Mouse (Mus musculus): ENCODE data around the gene Kif14. TPM values are rescaled to one million over a fixed set of nuclear protein-coding genes. Genes with fewer than 3 reads are reported as not detected.

Kif14 gene
- polyA plus RNA-seq, 1 experiment from 2014 or later, result 0.99 TPM

DNA sequence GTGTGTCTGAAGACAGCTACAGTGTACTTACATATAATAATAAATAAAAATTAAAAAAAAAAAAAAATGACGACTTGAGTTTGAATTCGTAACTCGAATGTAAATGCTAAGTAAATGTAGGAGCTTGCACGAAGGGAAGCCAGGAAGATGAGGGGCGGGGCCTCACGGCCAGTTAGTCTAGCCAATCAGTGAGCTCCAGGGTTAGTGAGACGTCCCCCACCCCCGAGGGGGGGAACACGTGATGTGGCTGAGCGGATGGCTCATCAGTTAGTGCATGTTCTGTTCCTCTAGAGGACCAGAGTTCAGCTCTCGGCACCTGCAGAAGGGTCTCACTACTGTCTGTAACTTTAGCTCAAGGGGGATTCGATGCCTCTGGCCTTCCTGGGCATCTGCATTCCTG, 91.3 kb downstream of the Kif14 start:
- WGBS, result 94% methylated on average over 12 of the region's 12 CpGs
- H3K4me3 ChIP-seq (ENCODE audit: low read depth, low read length), result no peak overlapping the region

DNA sequence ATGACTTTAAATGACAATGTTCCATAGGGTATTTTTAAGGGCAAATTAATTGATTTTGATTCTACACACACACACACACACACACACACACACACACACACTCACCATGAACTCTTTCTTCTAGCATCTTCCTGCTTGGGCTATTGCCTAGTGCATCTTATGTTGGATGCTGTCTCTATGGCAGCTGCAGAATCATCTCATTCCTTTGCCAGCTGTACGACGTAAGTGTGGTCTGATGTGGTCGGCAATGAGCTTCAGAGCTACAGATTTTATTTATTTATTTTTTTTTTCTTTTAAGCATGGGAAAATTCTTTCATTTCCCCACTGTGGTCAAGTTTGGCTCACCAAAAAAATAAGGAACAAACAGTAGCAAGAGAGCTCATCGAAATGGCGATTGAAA, 92.6 kb downstream of the Kif14 start:
- no peak for ATAC-seq (ENCODE audit: low read depth)
- Histone ChIP-seq H3K4me2 (ENCODE audit: low read depth, low read length) (no peak overlapping the region), H3K9me3 (ENCODE audit: control insufficient read depth, low read length) (no peaks in the 10 kb centered on the region), H3K27me3 (ENCODE audit: control insufficient read depth, insufficient read depth, low read length) (no peaks in the 10 kb centered on the region), H3K4me3 (ENCODE audit: low read depth, low read length) (no peak overlapping the region), H3K4me1 (ENCODE audit: control insufficient read depth, insufficient read depth, low read length) (no peaks in the 10 kb centered on the region), H3K9ac (replicated peaks; ENCODE audit: low read depth, low read length) (no peak overlapping the region), H3K36me3 (ENCODE audit: control insufficient read depth, insufficient read depth, low read length) (no peaks in the 10 kb centered on the region), H3K27ac (ENCODE audit: low read depth, low read length) (no peak overlapping the region)
- WGBS, result 74% methylated on average over 5 of the region's 5 CpGs

More for the DNA sequence above, 91.3 kb downstream of the Kif14 start:
- no peak for ATAC-seq (ENCODE audit: low read depth)
- no peak overlapping the region for H3K9ac ChIP-seq (replicated peaks; ENCODE audit: low read depth, low read length)
- H3K4me2 ChIP-seq (ENCODE audit: low read depth, low read length), result no peak overlapping the region
- no peaks in the 10 kb centered on the region for H3K27me3 ChIP-seq (ENCODE audit: control insufficient read depth, insufficient read depth, low read length)
- no peaks in the 10 kb centered on the region for H3K9me3 ChIP-seq (ENCODE audit: control insufficient read depth, low read length)
- H3K4me1 ChIP-seq (ENCODE audit: control insufficient read depth, insufficient read depth, low read length), result no peaks in the 10 kb centered on the region
- H3K27ac ChIP-seq (ENCODE audit: low read depth, low read length), result no peak overlapping the region
- no peaks in the 10 kb centered on the region for H3K36me3 ChIP-seq (ENCODE audit: control insufficient read depth, insufficient read depth, low read length)

DNA sequence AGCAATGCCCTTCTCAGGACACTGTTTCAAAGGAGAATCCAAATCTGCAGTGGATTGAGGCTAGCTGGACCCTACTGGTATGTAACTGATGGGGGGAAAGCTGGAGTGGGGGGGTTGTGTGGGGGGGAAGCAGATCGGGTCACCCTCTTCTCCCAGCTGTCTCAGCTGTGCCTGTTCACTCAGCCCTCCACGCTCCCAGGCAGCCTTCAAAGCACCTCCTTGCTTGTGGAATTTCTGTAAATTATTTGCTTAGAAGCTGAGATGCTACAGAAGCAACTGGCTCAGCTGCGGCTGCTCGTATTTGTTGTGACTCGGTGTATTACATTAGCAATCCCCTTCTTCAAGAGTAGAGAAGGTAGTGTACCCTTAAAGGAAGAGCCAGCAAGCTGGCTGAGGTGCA, 93.1 kb downstream of the Kif14 start:
- no peak overlapping the region for H3K27ac ChIP-seq (ENCODE audit: low read depth, low read length)
- 65% methylated on average over 5 of the region's 5 CpGs for WGBS
- no peak overlapping the region for H3K4me3 ChIP-seq (ENCODE audit: low read depth, low read length)
- no peaks in the 10 kb centered on the region for H3K4me1 ChIP-seq (ENCODE audit: control insufficient read depth, insufficient read depth, low read length)
- ATAC-seq (ENCODE audit: low read depth), result no peak
- H3K36me3 ChIP-seq (ENCODE audit: control insufficient read depth, insufficient read depth, low read length), result no peaks in the 10 kb centered on the region
- no peak overlapping the region for H3K9ac ChIP-seq (replicated peaks; ENCODE audit: low read depth, low read length)
- no peaks in the 10 kb centered on the region for H3K9me3 ChIP-seq (ENCODE audit: control insufficient read depth, low read length)
- no peaks in the 10 kb centered on the region for H3K27me3 ChIP-seq (ENCODE audit: control insufficient read depth, insufficient read depth, low read length)
- no peak overlapping the region for H3K4me2 ChIP-seq (ENCODE audit: low read depth, low read length)

DNA sequence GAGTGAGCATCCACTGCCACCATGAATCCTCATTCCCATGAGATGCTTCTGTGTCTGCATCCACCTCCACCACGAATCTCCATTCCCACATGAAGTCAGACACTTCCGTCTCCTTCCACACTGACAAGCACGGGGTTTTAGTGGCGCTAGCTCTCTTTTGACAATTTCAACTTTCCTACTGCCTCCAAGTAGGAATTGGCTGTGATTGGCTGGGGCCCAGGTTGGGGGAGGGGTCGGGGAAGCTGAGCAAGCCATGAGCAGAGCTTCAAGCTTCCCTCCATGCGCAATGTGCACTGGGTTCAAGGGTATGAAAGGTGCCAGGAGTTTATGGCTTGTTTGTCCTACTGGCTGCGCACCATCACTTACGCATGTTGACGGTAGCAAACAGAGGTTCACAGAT, 93.6 kb downstream of the Kif14 start:
- Histone ChIP-seq H3K4me3 (ENCODE audit: low read depth, low read length) (no peak overlapping the region), H3K9ac (replicated peaks; ENCODE audit: low read depth, low read length) (no peak overlapping the region), H3K27me3 (ENCODE audit: control insufficient read depth, insufficient read depth, low read length) (no peaks in the 10 kb centered on the region), H3K4me1 (ENCODE audit: control insufficient read depth, insufficient read depth, low read length) (no peaks in the 10 kb centered on the region), H3K36me3 (ENCODE audit: control insufficient read depth, insufficient read depth, low read length) (no peaks in the 10 kb centered on the region), H3K4me2 (ENCODE audit: low read depth, low read length) (no peak overlapping the region), H3K9me3 (ENCODE audit: control insufficient read depth, low read length) (no peaks in the 10 kb centered on the region), H3K27ac (ENCODE audit: low read depth, low read length) (no peak overlapping the region)
- ATAC-seq (ENCODE audit: low read depth), result no peak
- WGBS, result 87% methylated on average over 9 of the region's 9 CpGs

DNA sequence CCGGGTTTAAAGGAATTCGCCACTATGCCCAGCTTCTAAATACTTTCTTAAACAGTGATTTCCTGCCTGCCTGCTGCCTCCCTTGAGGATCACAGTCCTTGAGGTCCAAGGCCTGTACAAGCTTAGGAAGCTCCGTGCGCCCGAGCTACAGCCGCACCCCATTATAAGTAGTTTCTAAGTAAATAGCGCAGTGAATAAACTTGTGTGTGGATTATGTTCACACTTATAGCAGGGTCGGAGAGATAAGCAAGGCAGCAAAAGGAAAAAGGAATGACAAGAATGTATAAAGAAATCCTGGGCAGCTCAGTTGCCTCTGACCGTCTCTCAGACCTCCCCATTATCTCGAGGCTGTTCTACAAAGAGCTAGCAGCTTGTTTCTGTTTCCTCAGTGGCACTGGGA, 95.7 kb downstream of the Kif14 start:
- 68% methylated on average over 10 of the region's 10 CpGs for WGBS
- ATAC-seq (ENCODE audit: low read depth), result no peak
- Histone ChIP-seq H3K9ac (replicated peaks; ENCODE audit: low read depth, low read length) (no peak overlapping the region), H3K4me2 (ENCODE audit: low read depth, low read length) (no peak overlapping the region), H3K36me3 (ENCODE audit: control insufficient read depth, insufficient read depth, low read length) (no peaks in the 10 kb centered on the region), H3K9me3 (ENCODE audit: control insufficient read depth, low read length) (no peaks in the 10 kb centered on the region), H3K4me3 (ENCODE audit: low read depth, low read length) (no peak overlapping the region), H3K27me3 (ENCODE audit: control insufficient read depth, insufficient read depth, low read length) (no peaks in the 10 kb centered on the region), H3K27ac (ENCODE audit: low read depth, low read length) (no peak overlapping the region), H3K4me1 (ENCODE audit: control insufficient read depth, insufficient read depth, low read length) (no peaks in the 10 kb centered on the region)

DNA sequence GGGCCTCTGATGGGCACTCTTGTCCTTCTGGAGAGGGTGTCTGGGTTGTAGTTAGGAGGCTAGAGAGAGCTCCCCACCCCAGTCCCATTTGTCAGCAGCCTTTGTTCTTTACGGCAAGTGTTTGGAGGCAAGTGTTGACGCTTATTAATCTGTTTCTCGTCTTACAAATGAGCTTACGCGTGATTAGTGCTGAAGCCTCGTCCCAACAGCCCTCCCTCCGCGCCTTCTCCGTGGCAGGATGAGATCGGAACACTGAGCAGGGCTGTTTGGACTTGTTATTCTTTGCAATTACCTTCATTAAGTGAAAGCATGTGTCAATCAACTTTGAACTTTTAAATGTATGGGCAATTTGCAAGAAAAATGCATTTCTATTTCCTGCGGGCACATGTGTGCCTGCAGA, 97.0 kb downstream of the Kif14 start:
- Histone ChIP-seq H3K36me3 (ENCODE audit: control insufficient read depth, insufficient read depth, low read length) (no peaks in the 10 kb centered on the region), H3K27me3 (ENCODE audit: control insufficient read depth, insufficient read depth, low read length) (no peaks in the 10 kb centered on the region), H3K4me2 (ENCODE audit: low read depth, low read length) (no peak overlapping the region), H3K9me3 (ENCODE audit: control insufficient read depth, low read length) (no peaks in the 10 kb centered on the region), H3K4me1 (ENCODE audit: control insufficient read depth, insufficient read depth, low read length) (no peaks in the 10 kb centered on the region), H3K4me3 (ENCODE audit: low read depth, low read length) (no peak overlapping the region), H3K27ac (ENCODE audit: low read depth, low read length) (no peak overlapping the region), H3K9ac (replicated peaks; ENCODE audit: low read depth, low read length) (no peak overlapping the region)
- no peak for ATAC-seq (ENCODE audit: low read depth)
- 35% methylated on average over 11 of the region's 11 CpGs for WGBS

DNA sequence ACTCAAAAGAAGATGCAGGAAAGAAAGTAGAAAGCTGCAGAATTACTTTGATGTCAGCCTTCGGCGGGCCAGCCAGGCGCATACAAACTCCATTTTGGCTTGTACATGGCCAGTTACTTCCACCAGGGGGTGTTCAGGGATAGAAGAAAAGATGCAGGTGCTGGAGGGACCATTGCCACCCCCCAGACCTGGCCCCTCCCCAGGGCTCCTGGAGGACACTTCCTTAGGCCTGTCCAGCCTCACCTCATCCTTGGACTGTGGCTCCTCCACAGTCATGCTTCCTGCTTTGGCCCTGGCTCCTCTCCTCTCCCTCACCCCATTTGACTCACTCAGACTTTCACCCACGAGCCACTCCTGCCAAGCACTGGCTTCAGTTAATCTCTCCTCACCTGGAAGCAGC, 98.8 kb downstream of the Kif14 start:
- Histone ChIP-seq H3K4me3 (ENCODE audit: low read depth, low read length) (no peak overlapping the region), H3K36me3 (ENCODE audit: control insufficient read depth, insufficient read depth, low read length) (no peaks in the 10 kb centered on the region), H3K9me3 (ENCODE audit: control insufficient read depth, low read length) (no peaks in the 10 kb centered on the region), H3K4me2 (ENCODE audit: low read depth, low read length) (no peak overlapping the region), H3K4me1 (ENCODE audit: control insufficient read depth, insufficient read depth, low read length) (no peaks in the 10 kb centered on the region), H3K9ac (replicated peaks; ENCODE audit: low read depth, low read length) (no peak overlapping the region), H3K27ac (ENCODE audit: low read depth, low read length) (no peak overlapping the region), H3K27me3 (ENCODE audit: control insufficient read depth, insufficient read depth, low read length) (no peaks in the 10 kb centered on the region)
- ATAC-seq (ENCODE audit: low read depth), result no peak
- 77% methylated on average over 4 of the region's 4 CpGs for WGBS

DNA sequence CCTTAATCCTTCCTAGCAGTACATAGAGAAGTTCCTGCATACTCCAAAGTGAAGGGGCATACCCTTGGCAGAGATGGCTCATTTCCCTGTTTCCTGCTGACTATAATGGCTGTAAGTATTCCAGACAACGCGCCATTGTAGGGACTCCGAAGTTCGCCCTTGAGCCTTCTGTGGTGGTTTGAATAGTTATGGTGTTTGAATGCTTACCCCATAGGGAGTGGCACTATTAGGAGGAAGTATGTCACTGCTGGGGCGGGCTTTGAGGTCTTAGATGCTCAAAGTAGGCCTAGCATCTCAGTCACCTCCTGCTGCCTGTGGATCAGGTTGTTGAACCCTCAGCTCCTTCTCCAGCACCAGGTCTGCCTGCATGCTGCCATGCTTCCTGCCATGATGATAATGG, 100.2 kb downstream of the Kif14 start:
- no peak overlapping the region for H3K4me2 ChIP-seq (ENCODE audit: low read depth, low read length)
- H3K4me3 ChIP-seq (ENCODE audit: low read depth, low read length), result no peak overlapping the region
- H3K27ac ChIP-seq (ENCODE audit: low read depth, low read length), result no peak overlapping the region
- H3K27me3 ChIP-seq (ENCODE audit: control insufficient read depth, insufficient read depth, low read length), result no peaks in the 10 kb centered on the region
- H3K9ac ChIP-seq (replicated peaks; ENCODE audit: low read depth, low read length), result no peak overlapping the region
- 88% methylated on average over 5 of the region's 5 CpGs for WGBS
- no peak for ATAC-seq (ENCODE audit: low read depth)
- H3K36me3 ChIP-seq (ENCODE audit: control insufficient read depth, insufficient read depth, low read length), result no peaks in the 10 kb centered on the region
- H3K9me3 ChIP-seq (ENCODE audit: control insufficient read depth, low read length), result no peaks in the 10 kb centered on the region
- no peaks in the 10 kb centered on the region for H3K4me1 ChIP-seq (ENCODE audit: control insufficient read depth, insufficient read depth, low read length)

DNA sequence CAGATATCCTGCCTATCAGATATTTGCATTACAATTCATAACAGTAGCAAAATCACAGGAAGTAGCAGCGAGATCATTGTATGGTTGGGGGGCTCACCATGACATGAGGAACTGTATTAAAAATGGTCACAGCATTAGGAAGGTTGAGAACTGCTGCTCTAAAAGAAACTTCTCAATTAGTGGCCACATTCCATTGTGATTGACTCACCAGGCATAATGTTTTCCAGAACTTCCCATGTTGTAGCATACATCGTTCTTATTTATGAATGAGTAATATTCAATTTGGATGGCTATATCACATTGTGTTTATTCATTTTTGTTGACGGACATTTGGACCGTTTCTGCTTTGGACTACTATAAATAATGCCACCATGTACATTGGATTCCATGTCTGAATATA, 101.5 kb downstream of the Kif14 start:
- WGBS, result 94% methylated on average over 4 of the region's 4 CpGs
- ATAC-seq (ENCODE audit: low read depth), result no peak

DNA sequence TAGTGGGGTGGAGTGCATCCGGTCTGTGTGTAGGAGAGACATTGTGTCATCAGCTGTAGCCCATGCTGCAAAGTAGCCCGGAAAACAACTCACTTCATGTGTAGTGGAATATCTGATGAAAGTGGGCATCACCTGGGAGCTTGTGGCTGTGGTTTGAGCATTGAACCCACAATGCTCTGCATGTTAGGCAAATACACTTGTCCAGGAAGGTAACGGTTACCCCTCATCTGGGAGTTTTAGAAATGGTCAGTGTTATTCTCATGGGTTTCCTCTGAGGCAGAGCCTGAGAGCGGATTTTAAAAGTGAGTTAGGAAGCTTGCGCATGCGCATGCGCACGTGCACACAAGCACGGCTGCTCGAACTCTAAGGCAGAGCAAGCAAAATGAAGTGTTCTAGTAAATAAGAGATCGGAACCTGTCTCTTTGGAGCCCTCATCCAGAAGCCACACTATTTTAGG, 102.6 kb downstream of the Kif14 start:
- ATAC-seq (ENCODE audit: low read depth), result no peak
- no peaks in the 10 kb centered on the region for H3K36me3 ChIP-seq (ENCODE audit: control insufficient read depth, insufficient read depth, low read length)
- H3K9me3 ChIP-seq (ENCODE audit: control insufficient read depth, low read length), result no peaks in the 10 kb centered on the region
- no peaks in the 10 kb centered on the region for H3K4me1 ChIP-seq (ENCODE audit: control insufficient read depth, insufficient read depth, low read length)
- no peak overlapping the region for H3K4me2 ChIP-seq (ENCODE audit: low read depth, low read length)
- 96% methylated on average over 11 of the region's 11 CpGs for WGBS
- no peak overlapping the region for H3K4me3 ChIP-seq (ENCODE audit: low read depth, low read length)
- H3K9ac ChIP-seq (replicated peaks; ENCODE audit: low read depth, low read length), result no peak overlapping the region
- H3K27ac ChIP-seq (ENCODE audit: low read depth, low read length), result no peak overlapping the region
- H3K27me3 ChIP-seq (ENCODE audit: control insufficient read depth, insufficient read depth, low read length), result no peaks in the 10 kb centered on the region

More for the DNA sequence above, 101.5 kb downstream of the Kif14 start:
- Histone ChIP-seq H3K4me2 (ENCODE audit: low read depth, low read length) (no peak overlapping the region), H3K27ac (ENCODE audit: low read depth, low read length) (no peak overlapping the region), H3K9me3 (ENCODE audit: control insufficient read depth, low read length) (no peaks in the 10 kb centered on the region), H3K36me3 (ENCODE audit: control insufficient read depth, insufficient read depth, low read length) (no peaks in the 10 kb centered on the region), H3K9ac (replicated peaks; ENCODE audit: low read depth, low read length) (no peak overlapping the region), H3K27me3 (ENCODE audit: control insufficient read depth, insufficient read depth, low read length) (no peaks in the 10 kb centered on the region), H3K4me3 (ENCODE audit: low read depth, low read length) (no peak overlapping the region), H3K4me1 (ENCODE audit: control insufficient read depth, insufficient read depth, low read length) (no peaks in the 10 kb centered on the region)

Measured in neural tube, embryonic 14.5 days (tissue).